Mouse (Mus musculus): ENCODE results near the gene Psmd10. TPM values are rescaled to one million over a fixed set of nuclear protein-coding genes. Genes with fewer than 3 reads are reported as not detected.

Psmd10 gene
- total RNA-seq, 2 experiments from 2014 or later: 14.5 to 19.7 TPM

Other genes with a start within 250 kb of the Psmd10 start
- gene Tex13b, start 143.3 kb downstream of the Psmd10 start, total RNA-seq (2021): not detected
- gene Vsig1, start 49.1 kb downstream of the Psmd10 start, total RNA-seq (2021): not detected
- 10 to 100 TPM; 18.4 to 20.5 TPM for gene Atg4a, start 179 bp upstream of the Psmd10 start, total RNA-seq (2021)